Mouse (Mus musculus) lung, postnatal 0 days (tissue): ENCODE data around the gene Naa16. TPM values are rescaled to one million over a fixed set of nuclear protein-coding genes. Genes with fewer than 3 reads are reported as not detected.

ENCODE experiments used
- ATAC-seq: fragments of 200-750 bp; cut with Nextera tagmentation; 2 replicates; pipeline ENCODE4 v1.8.0; 2017; ENCODE audit warnings: moderate library complexity
- DNase-seq: peaks from one replicate; pipeline ENCODE4 v3.0.0-alpha.2; 2016; ENCODE audit warnings: low spot score
- H3K27ac ChIP-seq: fragments of 300-500 bp; sonication (generic); 2 replicates; pipeline ENCODE4 v1.5.1; 2014; ENCODE audit warnings: antibody characterized with exemption, mild to moderate bottlenecking, low read length, mixed read lengths
- H3K27me3 ChIP-seq: fragments of 300-500 bp; sonication (generic); replicated peaks from 2 replicates; pipeline ENCODE4 v1.6.1; 2014; ENCODE audit warnings: low read length, mixed read lengths; ENCODE audit not compliant: insufficient read depth
- H3K36me3 ChIP-seq: fragments of 300-500 bp; sonication (generic); 2 replicates; pipeline ENCODE4 v1.6.1; 2014; ENCODE audit warnings: low read length, mixed read lengths; ENCODE audit not compliant: insufficient read depth
- H3K4me1 ChIP-seq: fragments of 300-500 bp; sonication (generic); 2 replicates; pipeline ENCODE4 v1.6.1; 2014; ENCODE audit warnings: antibody characterized with exemption, low read depth, low read length, mixed read lengths; ENCODE audit not compliant: insufficient read depth
- H3K4me2 ChIP-seq: fragments of 300-500 bp; sonication (generic); replicated peaks from 2 replicates; pipeline ENCODE4 v1.6.1; 2014; ENCODE audit warnings: low read depth, mild to moderate bottlenecking, low read length, moderate library complexity, mixed read lengths
- H3K4me3 ChIP-seq: fragments of 300-500 bp; sonication (generic); 2 replicates; pipeline ENCODE4 v1.5.1; 2014; ENCODE audit warnings: low read depth, low read length
- H3K9ac ChIP-seq: fragments of 300-500 bp; sonication (generic); replicated peaks from 2 replicates; pipeline ENCODE4 v1.6.1; 2014; ENCODE audit warnings: low read depth, mild to moderate bottlenecking
- H3K9me3 ChIP-seq: fragments of 300-500 bp; sonication (generic); 2 replicates; pipeline ENCODE4 v1.6.1; 2016; ENCODE audit warnings: low read length, mixed read lengths
- CTCF ChIP-seq: IDR thresholded peaks from 2 replicates; pipeline ENCODE4 v1.5.1; 2016; ENCODE audit warnings: antibody characterized with exemption, mild to moderate bottlenecking
- EP300 ChIP-seq: IDR thresholded peaks from 2 replicates; pipeline ENCODE4 v1.6.1; 2016; ENCODE audit warnings: antibody characterized with exemption, mild to moderate bottlenecking, control low read depth
- WGBS: fragments of 180-500 bp; shearing (Covaris S2); extraction: QIAGEN DNeasy Blood & Tissue Kit; methylation state at CpG from one replicate; pipeline ENCODE4 v1.1.7; 2014; 5-methylcytosine and 5-hydroxymethylcytosine counted together
- polyA plus RNA-seq: library from polyadenylated mRNA; unstranded; fragments of >200 nt; fragmentation: Nextera tagmentation; extraction: Ambion mirVana; gene quantifications from 2 replicates; pipeline ENCODE4 v1.2.1, GENCODE M21; 2015

The Naa16 gene
- polyA plus RNA-seq, 1 experiment from 2014 or later, result 24.0 TPM

GRCm38 (mm10) chr14:79296201-79296600 is 94.4 kb downstream of the Naa16 start:
- Histone ChIP-seq H3K4me3 (no peak overlapping the region), H3K9ac (no peak overlapping the region), H3K36me3 (peaks cover 4% of the 10 kb centered on the region; the same call in 1 of the 2 replicates), H3K4me1 (peaks cover 12% of the 10 kb centered on the region; the same call in 1 of the 2 replicates), H3K27ac (no peak overlapping the region), H3K4me2 (peak overlapping the region; percentile 35), H3K9me3 (no peaks in the 10 kb centered on the region), H3K27me3 (no peaks in the 10 kb centered on the region)
- WGBS, result 64% methylated on average over 7 of the region's 7 CpGs
- ATAC-seq (no peak), DNase-seq (peak; percentile 4)
- TF ChIP-seq EP300 (no peak), CTCF (no peak)

- H3K4me2 ChIP-seq, result peak overlapping the region; percentile 1; the same call in 1 of the 2 replicates
- peak overlapping the region; percentile 32; the same call in 1 of the 2 replicates for H3K27ac ChIP-seq
- peaks cover 9% of the 10 kb centered on the region; the same call in 1 of the 2 replicates for H3K4me1 ChIP-seq
- H3K9ac ChIP-seq, result no peak overlapping the region
- H3K36me3 ChIP-seq, result peaks cover 9% of the 10 kb centered on the region; the same call in 1 of the 2 replicates
- H3K4me3 ChIP-seq, result no peak overlapping the region
- WGBS, result 69% methylated on average over 9 of the region's 9 CpGs
- no peaks in the 10 kb centered on the region for H3K9me3 ChIP-seq
- ATAC-seq, result no peak
- H3K27me3 ChIP-seq, result no peaks in the 10 kb centered on the region
- no peak for TF ChIP-seq CTCF
- TF ChIP-seq EP300, result no peak
- DNase-seq, result peak; percentile 15
Measured at GRCm38 (mm10) chr14:79295579-79295978, 95.0 kb downstream of the Naa16 start.

- Histone ChIP-seq H3K9me3 (no peaks in the 10 kb centered on the region), H3K27ac (no peak overlapping the region), H3K27me3 (no peaks in the 10 kb centered on the region), H3K36me3 (peaks cover 10% of the 10 kb centered on the region; the same call in 1 of the 2 replicates), H3K4me1 (peaks cover 9% of the 10 kb centered on the region; the same call in 1 of the 2 replicates), H3K4me3 (no peak overlapping the region), H3K4me2 (peak overlapping the region; percentile 1; the same call in 1 of the 2 replicates), H3K9ac (no peak overlapping the region)
- WGBS, result 40% methylated on average over 5 of the region's 5 CpGs
- DNase-seq (peak; percentile 24), ATAC-seq (no peak)
- TF ChIP-seq EP300, result no peak
- no peak for TF ChIP-seq CTCF
Measured at GRCm38 (mm10) chr14:79294950-79295349, 95.6 kb downstream of the Naa16 start.

- Histone ChIP-seq H3K4me2 (peak overlapping the region; percentile 23; the same call in 1 of the 2 replicates), H3K4me3 (no peak overlapping the region), H3K9me3 (no peaks in the 10 kb centered on the region), H3K27me3 (no peaks in the 10 kb centered on the region), H3K36me3 (peaks cover 10% of the 10 kb centered on the region; the same call in 1 of the 2 replicates), H3K27ac (peak overlapping the region; percentile 35; the same call in 1 of the 2 replicates), H3K9ac (no peak overlapping the region), H3K4me1 (peaks cover 9% of the 10 kb centered on the region; the same call in 1 of the 2 replicates)
- DNase-seq (peak; percentile 12), ATAC-seq (no peak)
- WGBS, result 53% methylated on average over 8 of the region's 8 CpGs
- TF ChIP-seq CTCF, result no peak
- no peak for TF ChIP-seq EP300
Measured at GRCm38 (mm10) chr14:79294051-79294814, 96.3 kb downstream of the Naa16 start.

GRCm38 (mm10) chr14:79293119-79293780 is 97.3 kb downstream of the Naa16 start:
- ATAC-seq (peak; percentile 8), DNase-seq (peak; percentile 34)
- H3K4me2 ChIP-seq, result peak overlapping the region; percentile 23
- H3K4me1 ChIP-seq, result peaks cover 9% of the 10 kb centered on the region; the same call in 1 of the 2 replicates
- H3K4me3 ChIP-seq, result no peak overlapping the region
- TF ChIP-seq EP300 (no peak), CTCF (no peak)
- H3K27me3 ChIP-seq, result no peaks in the 10 kb centered on the region
- H3K27ac ChIP-seq, result 0 out of 2 replicates have a peak overlapping the region, but pooled peaks have one; percentile 22
- 52% methylated on average over 10 of the region's 16 CpGs for WGBS
- peaks cover 10% of the 10 kb centered on the region; the same call in 1 of the 2 replicates for H3K36me3 ChIP-seq
- no peaks in the 10 kb centered on the region for H3K9me3 ChIP-seq
- no peak overlapping the region for H3K9ac ChIP-seq

GRCm38 (mm10) chr14:79291629-79292028 is 98.9 kb downstream of the Naa16 start:
- TF ChIP-seq EP300, result no peak
- TF ChIP-seq CTCF, result no peak
- Histone ChIP-seq H3K4me1 (peaks cover 9% of the 10 kb centered on the region; the same call in 1 of the 2 replicates), H3K9ac (no peak overlapping the region), H3K4me3 (no peak overlapping the region), H3K4me2 (no peak overlapping the region), H3K27ac (no peak overlapping the region), H3K36me3 (peaks cover 10% of the 10 kb centered on the region; the same call in 1 of the 2 replicates), H3K9me3 (no peaks in the 10 kb centered on the region), H3K27me3 (no peaks in the 10 kb centered on the region)
- DNase-seq (no peak), ATAC-seq (no peak)
- WGBS, result 91% methylated on average over 4 of the region's 4 CpGs
